Mouse (Mus musculus): ENCODE results near the gene Smg8.

The Smg8 gene

GRCm38 (mm10) chr11:87043052-87043451 is 43.5 kb downstream of the Smg8 start:
- DNase-seq, result no peak

GRCm38 (mm10) chr11:87039307-87039963 is 47.1 kb downstream of the Smg8 start:
- peak; percentile 26 for DNase-seq

- DNase-seq, result peak; percentile 12
Measured at GRCm38 (mm10) chr11:87036180-87036579, 50.4 kb downstream of the Smg8 start.

GRCm38 (mm10) chr11:87028212-87028611 is 58.4 kb downstream of the Smg8 start:
- no peak for DNase-seq
